Mouse (Mus musculus) lung, adult 2 months (tissue): ENCODE measurements at regions not wholly inside any gene's neighbourhood (a gene's known extent, or its start where the extent isn't known, plus 50 kb on each side); places are given as distances from the start of the nearest gene placed in this dataset.

Source experiments
- CTCF ChIP-seq: fragments of 200-500 bp; IDR thresholded peaks from 2 replicates; pipeline ENCODE4 v1.5.1; 2011; ENCODE audit warnings: mild to moderate bottlenecking, low read length, control low read depth; ENCODE audit not compliant: insufficient read depth
- POLR2A ChIP-seq: fragments of 200-500 bp; IDR thresholded peaks from 2 replicates; pipeline ENCODE4 v1.6.1; 2011; ENCODE audit warnings: low read depth, mild to moderate bottlenecking, control low read depth, low read length, borderline replicate concordance; ENCODE audit errors: extremely low read depth

DNA sequence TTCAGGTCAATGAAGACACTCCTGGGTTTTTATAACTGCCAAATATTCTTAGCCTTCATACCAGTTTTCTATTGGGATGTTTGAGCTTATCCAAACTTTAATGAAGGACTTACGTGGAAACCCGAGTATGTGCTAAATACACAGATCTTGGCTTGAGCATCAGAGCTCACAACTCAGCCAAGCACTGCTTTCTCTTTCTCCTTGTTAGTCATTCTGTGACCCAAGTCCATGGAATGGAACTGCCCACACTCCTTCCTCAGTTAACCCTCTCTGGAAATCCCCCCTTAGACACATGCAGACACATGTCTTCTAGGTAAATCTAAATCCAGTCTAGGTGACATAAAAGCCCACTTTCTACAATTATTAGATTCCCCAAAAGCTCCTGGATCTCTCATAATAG, 58.9 kb upstream of the Lpp start:
- no peak for TF ChIP-seq POLR2A
- no peak for TF ChIP-seq CTCF
